8 mouse cellular contexts compared by ENCODE assay signal in genomic region chr7:90129271-90129731, GRCm38 (mm10). TPM values are rescaled to one million over a fixed set of nuclear protein-coding genes. Genes with fewer than 3 reads are reported as not detected.
DNase-seq lines count a peak whose midpoint lies in the region; ATAC-seq and TF ChIP-seq lines count a peak whose summit lies in the region.

No protein-coding gene starts in this region.

- H3K9me3 ChIP-seq in forebrain, postnatal 0 days (ENCODE audit: low read length), result no peaks in the 10 kb centered on the region
- no peaks in the 10 kb centered on the region for H3K9me3 ChIP-seq in hindbrain, embryonic 12.5 days (replicated peaks)
- H3K9me3 ChIP-seq in midbrain, embryonic 10.5 days (replicated peaks), result no peaks in the 10 kb centered on the region

- TF ChIP-seq CTCF in forebrain, postnatal 0 days (IDR thresholded peaks at IDR 0.05; ENCODE audit: low read depth), result no peak
- TF ChIP-seq CTCF in left cerebral cortex, adult 2 months (IDR thresholded peaks at IDR 0.05), result no peak

- WGBS in forebrain, postnatal 0 days, result under 1% methylated on average over 12 of the region's 12 CpGs
- 1% methylated on average over 12 of the region's 12 CpGs for WGBS in hindbrain, embryonic 12.5 days
- under 1% methylated on average over 12 of the region's 12 CpGs for WGBS in midbrain, embryonic 10.5 days

- peak overlapping the region; percentile 76 for H3K4me2 ChIP-seq in forebrain, postnatal 0 days (ENCODE audit: low read depth)
- peak overlapping the region; percentile 53 for H3K4me2 ChIP-seq in hindbrain, embryonic 12.5 days (replicated peaks)

- ATAC-seq in forebrain, postnatal 0 days, result peak; percentile 14
- ATAC-seq in hindbrain, embryonic 12.5 days (ENCODE audit: low FRiP score), result no peak; the same call in 1 of the 2 replicates

- no peaks in the 10 kb centered on the region for H3K36me3 ChIP-seq in forebrain, postnatal 0 days (ENCODE audit: insufficient read depth)
- no peaks in the 10 kb centered on the region for H3K36me3 ChIP-seq in hindbrain, embryonic 12.5 days
- H3K36me3 ChIP-seq in midbrain, embryonic 10.5 days, result no peaks in the 10 kb centered on the region
- H3K36me3 ChIP-seq in splenic B cell, adult 2 months (ENCODE audit: control insufficient read depth, insufficient read depth, low read length, poor library complexity, severe bottlenecking), result no peaks in the 10 kb centered on the region

- 0 out of 2 replicates have a peak, but pooled peaks cover 4% of the 10 kb centered on the region for H3K4me1 ChIP-seq in forebrain, postnatal 0 days (ENCODE audit: insufficient read depth)
- H3K4me1 ChIP-seq in hindbrain, embryonic 12.5 days, result peaks cover 17% of the 10 kb centered on the region
- H3K4me1 ChIP-seq in midbrain, embryonic 10.5 days, result peaks cover 22% of the 10 kb centered on the region

- peak; percentile 56 for DNase-seq in spleen, adult 12 weeks (ENCODE audit: low spot score)
- DNase-seq in spleen, postnatal 14 days (ENCODE audit: low spot score in 2 of 2), result no peak
- peak; percentile 50 for DNase-seq in c-Kit-positive CD71-positive TER-119-negative erythroid progenitor cells, embryonic 14.5 days (ENCODE audit: low read depth)
- DNase-seq in forebrain, postnatal 0 days, result no peak
- DNase-seq in left cerebral cortex, adult 2 months (ENCODE audit: extremely low spot score in 1 of 2, low spot score in 2 of 2), result peak; percentile 16 to 19
- DNase-seq in midbrain, embryonic 10.5 days (ENCODE audit: low spot score), result no peak
- DNase-seq in splenic B cell, adult 2 months (ENCODE audit: low read depth, low spot score), result peak; percentile 94

- H3K27me3 ChIP-seq in forebrain, postnatal 0 days (ENCODE audit: insufficient read depth, low read length), result no peaks in the 10 kb centered on the region
- H3K27me3 ChIP-seq in hindbrain, embryonic 12.5 days, result no peaks in the 10 kb centered on the region
- no peaks in the 10 kb centered on the region for H3K27me3 ChIP-seq in midbrain, embryonic 10.5 days (ENCODE audit: low read depth, poor library complexity, severe bottlenecking)
- H3K27me3 ChIP-seq in splenic B cell, adult 2 months (ENCODE audit: control insufficient read depth, insufficient read depth, low read length, poor library complexity, severe bottlenecking), result no peaks in the 10 kb centered on the region

- peak overlapping the region; percentile 97 for H3K4me3 ChIP-seq in forebrain, postnatal 0 days (ENCODE audit: low read depth, low read length)
- peak overlapping the region; percentile 95 for H3K4me3 ChIP-seq in hindbrain, embryonic 12.5 days
- H3K4me3 ChIP-seq in left cerebral cortex, adult 2 months, result peak overlapping the region; percentile 96
- H3K4me3 ChIP-seq in midbrain, embryonic 10.5 days, result peak overlapping the region; percentile 98

- intact Hi-C loops in left cerebral cortex, adult 2 months (cut with DNase I), result no loop called here

- peak overlapping the region; percentile 98 for H3K27ac ChIP-seq in forebrain, postnatal 0 days (ENCODE audit: low read depth, low read length)
- H3K27ac ChIP-seq in hindbrain, embryonic 12.5 days, result peak overlapping the region; percentile 96
- peak overlapping the region; percentile 99 for H3K27ac ChIP-seq in left cerebral cortex, adult 2 months
- H3K27ac ChIP-seq in midbrain, embryonic 10.5 days (replicated peaks), result peak overlapping the region; percentile 99

- peak overlapping the region; percentile 96 for H3K9ac ChIP-seq in forebrain, postnatal 0 days
- H3K9ac ChIP-seq in hindbrain, embryonic 12.5 days, result peak overlapping the region; percentile 98

RNA-seq across cellular contexts. Expression of gene Picalm, which starts 0.7 kb away (rescaled TPM):
- total RNA-seq in forebrain, postnatal 0 days (2014; rRNA removed), result 211 and 242 TPM in 2 replicates
- 16.5 and 21.2 TPM in 2 replicates for polyA plus RNA-seq in forebrain, postnatal 0 days (2015; fragmentation: Nextera tagmentation; extraction: Ambion mirVana)
- 44.8 and 49.0 TPM in 2 replicates for polyA plus RNA-seq in hindbrain, embryonic 12.5 days (2016; fragmentation: Nextera tagmentation; extraction: Ambion mirVana)
- total RNA-seq in left cerebral cortex, adult 2 months (2021), result 100 to 1,000 TPM; 143 to 144 TPM
- polyA plus RNA-seq in midbrain, embryonic 10.5 days (2016; fragmentation: Nextera tagmentation; extraction: Ambion mirVana), result 23.5 and 28.1 TPM in 2 replicates

Comparison
In these comparisons a context has a peak if more than half of its experiments do, and no peak if none do; other contexts are left out.
1. DNase-seq: peak in spleen, adult 12 weeks (single experiment), c-Kit-positive CD71-positive TER-119-negative erythroid progenitor cells, embryonic 14.5 days (single experiment), left cerebral cortex, adult 2 months (2 of 2) and splenic B cell, adult 2 months (single experiment); none in spleen, postnatal 14 days (0 of 2), forebrain, postnatal 0 days (single experiment) and midbrain, embryonic 10.5 days (single experiment).
2. Peak in every context shown above with its lines, with median percentiles within 50 percentile points of each other: H3K27ac ChIP-seq and H3K4me3 ChIP-seq.